Mouse (Mus musculus) brain, embryonic 14.5 days (tissue): ENCODE results near the gene Art2b.

Experiments used
- CTCF ChIP-seq: fragments of 200-500 bp; IDR thresholded peaks from 2 replicates; pipeline ENCODE4 v1.5.1; 2012; ENCODE audit warnings: inconsistent platforms, mild to moderate bottlenecking, moderate library complexity, borderline replicate concordance; ENCODE audit not compliant: insufficient read depth, insufficient read length; ENCODE audit errors: extremely low read depth
- POLR2A ChIP-seq: fragments of 200-500 bp; IDR thresholded peaks from 2 replicates; pipeline ENCODE4 v1.6.1; 2012; ENCODE audit warnings: mild to moderate bottlenecking, inconsistent platforms, borderline replicate concordance; ENCODE audit not compliant: poor library complexity, insufficient read depth, insufficient read length, severe bottlenecking; ENCODE audit errors: extremely low read depth

DNA sequence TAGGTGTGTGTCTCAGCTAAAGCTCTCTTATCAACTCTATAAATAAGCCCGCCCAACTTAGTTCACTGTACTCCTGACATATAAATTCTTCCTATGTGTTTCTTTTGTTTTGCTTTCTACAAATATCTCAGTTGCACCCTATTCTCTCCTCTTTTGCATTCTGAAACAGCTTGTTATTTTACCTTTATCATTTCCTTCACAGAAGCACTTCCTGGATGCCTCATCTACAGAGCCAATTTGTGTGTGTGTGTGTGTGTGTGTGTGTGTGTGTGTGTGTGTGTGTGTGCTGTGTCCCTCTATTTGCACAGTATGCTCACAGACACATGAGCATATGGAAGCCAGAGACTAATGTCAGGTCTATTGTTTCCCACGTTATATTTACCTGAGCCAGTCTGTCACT is 9.6 kb upstream of the Art2b start:
- TF ChIP-seq CTCF (no peak), POLR2A (no peak)
